Mouse (Mus musculus) ES-E14 (cell line): ENCODE data around the gene Arid1a.
A peak's percentile ranks its signal among the peaks of the same experiment; 100 is the strongest.

Source experiments
- CHD2 ChIP-seq: IDR thresholded peaks from 2 replicates; pipeline ENCODE4 v1.6.1; 2014; ENCODE audit warnings: mild to moderate bottlenecking, low read depth, low read length, inconsistent platforms
- MAFK ChIP-seq: IDR thresholded peaks from 2 replicates; pipeline ENCODE4 v1.6.1; 2014; ENCODE audit warnings: mild to moderate bottlenecking, low read depth, low read length, inconsistent platforms; ENCODE audit not compliant: insufficient read depth
- ZC3H11A ChIP-seq: IDR thresholded peaks from 2 replicates; pipeline ENCODE4 v1.6.1; 2012; ENCODE audit warnings: low read depth, mild to moderate bottlenecking, inconsistent platforms, low read length, borderline replicate concordance

GRCm38 (mm10) chr4:133756514-133757268, at the start of gene Arid1a:
- TF ChIP-seq MAFK: no peak
- TF ChIP-seq CHD2: peak; percentile 84
- no peak for TF ChIP-seq ZC3H11A
